Mouse (Mus musculus): ENCODE data around the gene Lrp2.
A peak's percentile ranks its signal among the peaks of the same experiment; 100 is the strongest.

Lrp2 gene

DNA sequence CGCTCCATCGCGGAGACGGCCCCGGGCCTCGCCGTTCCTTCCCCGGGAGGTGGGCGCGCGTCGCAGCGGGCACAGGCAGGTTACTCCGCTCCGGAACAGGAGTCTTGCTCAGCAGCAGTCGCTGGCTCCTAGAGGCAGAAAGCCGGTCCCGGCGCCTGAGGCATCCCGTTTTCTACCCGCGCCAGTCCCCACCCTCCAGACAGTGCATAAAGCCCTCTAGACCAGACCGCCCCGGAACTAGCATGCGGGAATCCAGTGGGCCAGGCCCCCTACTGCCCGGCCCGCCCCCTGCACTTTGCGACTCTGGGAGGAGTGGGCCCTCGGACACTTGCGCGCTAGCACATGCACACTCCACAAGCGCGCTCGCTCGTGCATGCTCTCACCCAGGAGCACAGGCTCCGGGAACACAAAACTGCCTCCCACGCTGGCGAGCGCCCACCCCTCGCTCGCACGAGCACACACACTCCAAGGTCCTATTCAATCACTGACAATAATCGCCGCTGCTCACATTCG lies at the start of gene Lrp2:
Lrp2 (minus strand) TSS at position 180 of the 513 bp plus-strand sequence.
- DNase-seq (ENCODE audit: low spot score in 2 of 2), result no peak

DNA sequence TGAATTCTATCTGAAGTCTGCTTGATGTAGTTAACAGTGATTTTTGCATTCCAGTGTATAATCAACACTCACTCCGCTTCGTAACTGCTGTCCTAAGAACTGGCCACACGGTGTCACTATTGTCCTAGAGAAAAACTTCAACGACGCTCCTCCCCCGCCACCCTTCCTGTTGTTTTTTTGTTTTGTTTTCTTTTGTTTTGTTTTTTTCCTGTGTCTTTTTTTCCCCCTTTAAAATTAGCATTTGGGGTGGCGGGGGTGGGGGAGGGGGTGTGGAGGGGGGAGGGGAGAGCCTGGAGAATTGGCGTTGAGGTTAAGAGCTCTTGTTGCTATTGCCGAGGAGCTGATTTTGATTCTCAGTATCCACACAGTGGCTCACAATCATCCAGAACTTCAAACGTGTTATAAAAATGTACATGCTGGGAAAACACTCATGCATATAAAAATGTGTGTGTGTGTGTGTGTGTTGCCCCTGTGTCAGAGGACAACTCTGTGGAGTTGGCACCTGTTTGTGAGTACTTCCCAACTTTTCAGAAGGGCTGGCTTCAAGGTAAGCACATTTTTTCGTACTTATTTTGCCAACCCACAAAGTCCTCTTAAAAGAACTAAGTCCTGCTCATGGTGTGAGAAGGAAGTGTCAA lies 49.3 kb upstream of the Lrp2 start:
- peak; percentile 18 to 26 for DNase-seq (ENCODE audit: low spot score in 2 of 2)

DNA sequence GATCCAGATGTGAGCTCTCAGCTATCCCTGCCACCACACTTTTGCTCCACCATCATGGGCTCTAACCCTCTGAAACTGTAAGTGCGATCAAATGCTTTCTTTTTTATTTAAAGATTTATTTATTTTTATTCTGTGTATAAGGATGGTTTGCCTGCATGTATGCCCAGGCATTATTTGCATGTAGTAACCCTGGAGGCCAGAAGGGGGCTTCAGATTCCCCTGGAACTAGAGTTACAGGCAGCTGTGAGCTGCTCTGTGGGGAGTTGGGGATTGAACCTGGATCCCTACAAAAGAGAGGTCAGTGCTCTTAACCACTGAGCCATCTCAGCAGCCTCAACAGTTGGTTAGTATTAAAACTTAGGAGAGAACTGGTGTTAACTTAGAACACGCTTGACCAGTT lies 45.6 kb upstream of the Lrp2 start:
- DNase-seq (ENCODE audit: low spot score in 2 of 2), result no peak

DNA sequence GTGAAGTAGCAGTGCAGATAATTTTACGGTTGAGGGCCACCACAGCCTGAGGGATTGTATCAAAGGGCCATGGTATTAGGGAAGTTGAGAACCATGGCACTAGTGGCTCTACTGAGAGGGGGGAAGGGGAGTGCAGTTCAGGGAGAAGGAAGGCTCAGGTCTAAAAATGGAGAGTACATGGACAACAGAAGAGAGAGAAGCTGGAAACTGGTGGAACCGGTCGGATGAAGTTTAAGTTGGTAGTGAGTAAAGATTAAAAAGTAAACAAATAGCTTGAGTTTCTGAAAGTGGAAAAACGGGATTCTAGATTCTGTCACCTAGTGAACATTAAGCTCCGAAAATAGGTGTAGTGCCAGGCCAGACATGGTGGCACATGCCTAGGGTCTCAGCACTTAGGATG lies 44.9 kb upstream of the Lrp2 start:
- no peak for DNase-seq (ENCODE audit: low spot score in 2 of 2)

DNA sequence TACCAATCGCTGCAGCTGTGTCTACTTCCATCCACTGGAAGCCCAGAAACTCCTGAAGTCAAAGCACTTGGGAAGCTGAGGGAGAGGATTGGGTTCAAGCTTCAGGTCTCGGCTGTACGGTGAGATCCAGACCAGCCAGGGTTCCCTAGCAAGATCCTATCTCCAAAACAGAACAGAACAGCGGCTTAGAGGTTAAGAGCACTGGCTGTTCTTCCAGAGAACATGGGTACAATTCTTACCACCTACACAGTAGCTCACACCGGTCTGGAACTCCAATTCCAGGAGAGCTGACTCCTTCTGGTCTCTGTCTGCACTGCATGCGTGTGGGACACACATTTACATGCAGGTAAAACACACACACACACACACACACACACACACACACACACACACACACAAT lies 44.0 kb upstream of the Lrp2 start:
- no peak for DNase-seq (ENCODE audit: low spot score in 2 of 2)

DNA sequence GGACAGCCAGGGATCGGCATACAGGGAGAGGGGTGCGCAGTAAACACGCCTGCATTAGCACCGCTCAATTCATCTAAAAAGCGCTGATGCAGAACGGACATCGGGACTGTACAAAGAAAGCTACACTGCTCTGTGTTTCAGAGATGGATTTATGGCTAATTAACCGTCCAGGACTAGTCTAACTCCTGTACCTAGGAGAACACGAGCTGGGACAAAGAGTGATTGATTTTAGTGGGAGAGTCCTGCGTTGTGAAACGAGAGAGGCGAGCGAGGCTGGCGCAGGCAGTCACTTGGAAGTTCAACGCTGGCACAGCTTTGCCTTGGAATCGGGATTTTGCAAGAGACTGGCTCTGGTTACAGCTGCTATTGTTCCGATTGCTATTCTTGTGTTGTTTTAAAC lies 43.4 kb upstream of the Lrp2 start:
- DNase-seq (ENCODE audit: low spot score in 2 of 2), result no peak

DNA sequence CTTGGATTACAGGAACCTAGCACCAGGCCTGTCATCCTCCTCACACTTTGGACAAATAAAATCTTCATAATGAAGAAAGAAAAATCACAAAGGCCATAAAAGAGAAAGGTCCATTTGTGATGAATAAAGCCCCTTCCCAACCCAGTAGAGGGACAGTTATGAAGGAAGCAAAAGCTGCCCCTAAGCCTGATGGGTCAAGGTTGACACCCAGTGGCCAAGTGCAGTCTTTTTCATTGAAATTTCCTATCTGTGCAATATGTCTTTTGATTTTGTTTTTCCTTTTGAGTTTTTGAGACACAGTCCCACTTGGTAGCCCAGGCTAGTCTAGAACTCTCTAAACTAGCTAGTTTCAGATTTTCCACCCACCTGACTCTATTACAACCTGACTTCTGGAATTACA lies 33.4 kb upstream of the Lrp2 start:
- DNase-seq (ENCODE audit: low spot score in 2 of 2), result no peak

DNA sequence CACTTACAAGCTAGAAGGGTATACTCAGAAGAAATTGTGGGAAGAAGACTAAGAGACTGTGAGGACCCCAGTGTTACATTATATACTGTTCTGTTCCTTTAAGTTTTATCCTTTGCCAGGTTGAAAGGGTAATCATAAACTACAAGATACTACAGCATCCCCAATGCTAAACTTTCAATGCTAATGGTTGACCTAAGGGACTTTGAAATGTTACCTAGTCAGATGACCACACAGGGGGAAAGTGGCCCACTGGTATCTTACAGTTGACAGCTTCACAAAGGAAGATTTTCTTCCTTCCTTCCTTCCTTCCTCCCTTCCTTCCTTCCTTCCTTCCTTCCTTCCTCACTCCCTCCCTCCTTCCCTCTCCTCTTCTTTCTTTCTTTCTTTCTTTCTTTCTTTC lies 32.5 kb upstream of the Lrp2 start:
- no peak for DNase-seq (ENCODE audit: low spot score in 2 of 2)

DNA sequence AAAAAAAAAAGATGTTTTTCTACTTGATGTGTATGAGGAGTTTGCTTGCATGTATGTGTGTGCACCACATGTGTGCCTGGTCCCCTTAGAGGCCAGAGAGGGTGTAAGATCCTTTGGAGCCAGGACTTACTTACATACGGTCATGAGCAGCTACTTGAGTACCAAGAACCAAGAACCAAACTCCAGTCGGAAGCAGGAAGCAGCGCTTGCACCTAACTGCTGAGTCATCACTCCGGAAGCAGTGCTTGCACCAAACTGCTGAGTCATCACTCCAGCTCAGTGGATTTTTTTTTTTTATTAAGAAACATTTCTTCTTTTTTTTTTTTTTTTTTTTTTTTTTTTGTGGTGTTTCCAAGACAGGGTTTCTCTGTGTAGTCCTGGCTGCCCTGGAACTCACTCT lies 27.4 kb upstream of the Lrp2 start:
- DNase-seq (ENCODE audit: low spot score in 2 of 2), result no peak

DNA sequence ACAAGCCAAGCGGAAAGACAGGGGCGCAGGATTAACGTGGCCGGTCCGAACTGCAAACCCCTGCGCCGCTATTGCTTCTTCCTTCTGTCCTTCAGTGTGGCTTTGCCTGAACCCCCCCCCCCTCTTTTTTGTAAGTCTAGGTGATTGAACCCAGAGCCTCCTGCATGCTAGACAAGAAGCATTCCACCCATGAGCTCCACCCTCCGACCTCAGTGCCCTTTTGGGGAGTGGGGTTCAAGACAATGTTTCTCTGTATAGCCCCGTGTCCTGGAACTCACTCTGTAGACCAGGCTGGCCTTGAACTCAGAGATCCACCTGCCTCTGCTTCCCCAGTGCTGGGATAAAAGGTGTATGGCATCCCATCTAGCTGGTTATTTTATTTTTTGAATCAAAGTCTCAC lies 26.9 kb upstream of the Lrp2 start:
- no peak for DNase-seq (ENCODE audit: low spot score in 2 of 2)

DNA sequence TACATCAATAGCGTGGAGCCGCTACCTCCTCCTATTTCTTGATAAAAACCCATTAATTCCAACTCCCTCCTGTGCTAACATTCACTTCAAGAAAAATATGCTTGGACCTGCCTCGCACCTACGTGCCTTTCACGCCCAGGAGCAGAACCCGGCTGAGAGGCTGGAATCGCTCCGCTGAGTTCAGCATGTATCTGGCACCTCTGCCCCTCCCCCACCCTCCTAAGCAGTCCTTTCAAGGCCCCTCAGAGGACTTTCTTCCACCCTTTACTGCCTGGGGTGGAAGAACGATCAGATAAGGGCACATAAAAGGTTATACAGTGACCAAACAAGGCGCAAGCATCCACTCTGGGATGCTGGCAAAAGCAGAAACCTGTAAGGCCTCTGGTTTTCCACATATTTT lies 26.4 kb upstream of the Lrp2 start:
- no peak for DNase-seq (ENCODE audit: low spot score in 2 of 2)

DNA sequence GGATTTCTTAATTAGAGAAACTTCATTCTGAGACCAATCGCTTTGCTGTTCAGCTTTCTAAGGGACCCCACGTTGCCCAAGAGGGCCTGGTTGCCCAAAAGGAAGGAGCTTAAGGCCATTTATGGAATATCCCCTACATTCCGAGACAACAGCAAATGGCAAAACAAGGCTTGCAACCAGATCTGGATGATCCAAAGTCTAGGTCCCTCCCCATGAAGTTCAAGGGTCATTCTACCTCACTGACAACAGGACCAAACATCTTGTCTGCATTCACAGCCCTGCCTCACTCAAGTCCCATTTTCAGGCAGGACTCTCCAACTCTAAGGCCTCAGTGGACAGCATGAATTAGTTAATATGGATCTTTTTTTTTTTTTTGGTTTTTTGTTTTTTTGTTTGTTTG lies 20.8 kb upstream of the Lrp2 start:
- no peak for DNase-seq (ENCODE audit: low spot score in 2 of 2)

DNA sequence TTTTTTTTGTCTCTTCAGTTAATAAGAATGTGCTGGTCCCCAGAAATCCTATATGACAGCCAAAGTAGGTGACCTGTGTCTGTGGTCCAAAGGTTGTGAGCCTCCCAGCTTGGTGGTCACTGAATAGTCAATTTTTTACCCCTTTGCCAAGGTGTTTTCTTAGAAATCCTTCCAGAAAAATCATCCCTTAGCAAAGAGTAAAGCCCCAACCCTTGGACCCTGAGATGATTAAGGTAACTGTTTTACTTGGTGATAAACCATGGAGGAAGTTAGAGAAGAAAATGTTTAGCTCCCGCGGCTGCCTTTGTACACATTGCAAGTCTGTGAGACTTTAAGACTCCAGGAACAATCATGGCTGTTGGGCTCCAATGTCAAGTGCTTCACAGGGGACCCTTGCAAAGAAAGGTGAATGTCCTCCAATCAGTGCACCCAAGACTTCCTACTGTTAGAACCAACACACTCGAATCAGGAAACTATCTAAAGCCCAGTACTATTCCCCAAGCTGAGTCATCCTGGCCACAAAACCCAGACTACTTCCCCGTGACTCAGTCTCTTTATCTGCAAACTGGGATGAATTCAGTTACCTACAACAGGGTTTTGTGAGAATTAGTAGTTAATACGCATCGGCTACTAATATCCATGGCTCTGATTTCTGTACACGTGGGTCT lies 18.0 kb upstream of the Lrp2 start:
- no peak for DNase-seq (ENCODE audit: low spot score in 2 of 2)

DNA sequence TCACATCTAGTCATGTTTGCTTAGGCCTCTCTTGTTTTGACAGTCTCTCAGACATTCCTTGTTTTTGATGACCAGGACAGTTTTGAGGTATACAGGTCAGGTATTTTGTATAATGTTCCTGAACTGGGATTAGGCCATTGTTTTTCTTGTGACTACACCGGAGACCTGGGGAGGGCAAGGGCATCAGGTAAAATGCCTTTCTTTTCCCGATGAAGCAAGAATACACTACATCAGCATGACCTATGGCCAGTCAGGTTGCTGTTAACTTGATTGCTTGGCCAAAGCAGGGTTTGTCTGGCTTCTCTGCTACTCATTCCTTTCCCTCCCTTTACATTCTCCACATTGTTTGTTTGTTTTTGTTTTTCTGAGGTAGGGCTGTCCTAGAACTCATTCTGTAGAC lies 7.3 kb upstream of the Lrp2 start:
- no peak for DNase-seq (ENCODE audit: low spot score in 2 of 2)

DNA sequence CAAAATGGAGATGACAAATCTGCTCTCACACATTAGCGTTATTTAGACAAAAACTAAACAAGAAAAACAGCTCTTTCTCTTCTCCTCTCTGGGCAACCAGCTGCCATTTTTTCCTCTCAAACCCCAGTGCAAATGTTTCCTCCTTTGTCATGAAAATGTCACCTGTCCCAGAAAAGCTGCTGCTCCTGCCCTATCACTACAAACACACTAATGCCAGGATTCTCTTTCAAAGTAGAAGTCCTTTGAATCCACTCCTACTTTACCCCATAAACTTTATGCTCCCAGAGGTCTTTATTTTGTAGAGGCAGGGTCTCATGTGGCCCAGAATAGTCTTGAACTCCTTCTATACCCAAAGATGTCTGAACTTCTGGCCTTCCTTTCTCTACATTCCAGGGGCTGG lies 6.7 kb upstream of the Lrp2 start:
- no peak for DNase-seq (ENCODE audit: low spot score in 2 of 2)

DNA sequence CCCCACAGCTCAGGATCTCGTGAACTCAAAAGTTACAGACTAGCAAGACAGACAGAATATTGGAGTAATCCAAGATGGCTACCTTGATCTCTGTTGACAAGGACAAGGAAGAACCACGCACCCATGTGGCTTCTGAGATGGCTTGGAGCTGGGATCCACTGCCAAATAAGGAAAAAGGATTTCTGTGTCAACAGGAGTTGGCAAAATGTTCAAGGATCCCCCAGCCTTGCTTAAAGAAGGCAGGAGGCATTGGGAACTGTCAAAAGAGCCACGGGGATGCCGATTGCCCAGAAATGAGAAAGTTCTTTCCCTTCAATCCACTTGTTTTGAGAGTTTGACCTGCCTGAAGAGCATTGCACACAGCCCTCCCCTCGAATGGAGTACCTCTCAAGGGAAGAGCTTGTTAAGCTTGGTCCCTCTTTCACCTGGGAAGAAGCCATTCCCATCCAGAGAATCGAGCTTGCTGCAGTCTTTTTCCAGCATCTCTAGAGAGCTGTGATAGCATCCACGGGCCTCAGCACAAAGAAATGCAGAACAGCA lies 6.2 kb upstream of the Lrp2 start:
- DNase-seq (ENCODE audit: low spot score in 2 of 2), result no peak

DNA sequence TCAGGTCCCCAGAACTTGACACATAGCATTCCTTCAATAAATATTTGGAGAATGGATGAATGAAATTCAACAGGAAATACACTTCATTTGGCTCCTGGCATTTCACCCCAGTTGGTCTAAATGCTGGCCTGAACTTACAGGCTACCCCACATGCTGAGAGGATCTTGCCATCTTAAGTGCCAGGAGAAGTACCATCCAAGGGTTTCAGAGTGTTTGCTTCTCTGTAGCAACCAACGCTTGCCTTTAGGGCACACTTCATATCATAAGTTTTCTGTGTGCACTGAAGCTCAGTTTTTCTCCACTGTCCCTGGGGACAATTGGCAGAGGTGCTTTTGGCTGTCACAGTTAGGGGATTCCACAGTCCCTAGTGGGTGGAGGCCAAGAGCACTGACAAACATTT lies 4.7 kb upstream of the Lrp2 start:
- DNase-seq (ENCODE audit: low spot score in 2 of 2), result no peak

DNA sequence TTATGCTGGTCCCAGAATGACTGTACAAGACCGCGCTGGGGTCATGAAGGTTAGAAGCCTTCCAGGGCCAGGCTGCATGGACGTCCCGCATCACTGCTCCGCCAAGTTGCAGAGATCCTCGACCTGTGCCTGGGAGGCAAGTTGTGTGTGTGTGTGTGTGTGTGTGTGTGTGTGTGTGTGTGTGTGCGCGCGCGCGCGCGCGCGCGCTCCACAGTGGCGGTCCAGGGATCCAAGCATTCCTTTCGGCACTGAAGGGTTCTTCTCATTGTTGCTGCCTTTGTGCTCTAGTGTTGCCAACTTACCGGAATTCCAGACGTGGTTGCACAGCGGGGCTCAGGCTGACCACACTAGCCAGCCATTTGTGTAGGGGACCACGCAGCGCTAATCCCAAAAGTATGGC lies 2.0 kb upstream of the Lrp2 start:
- no peak for DNase-seq (ENCODE audit: low spot score in 2 of 2)

DNA sequence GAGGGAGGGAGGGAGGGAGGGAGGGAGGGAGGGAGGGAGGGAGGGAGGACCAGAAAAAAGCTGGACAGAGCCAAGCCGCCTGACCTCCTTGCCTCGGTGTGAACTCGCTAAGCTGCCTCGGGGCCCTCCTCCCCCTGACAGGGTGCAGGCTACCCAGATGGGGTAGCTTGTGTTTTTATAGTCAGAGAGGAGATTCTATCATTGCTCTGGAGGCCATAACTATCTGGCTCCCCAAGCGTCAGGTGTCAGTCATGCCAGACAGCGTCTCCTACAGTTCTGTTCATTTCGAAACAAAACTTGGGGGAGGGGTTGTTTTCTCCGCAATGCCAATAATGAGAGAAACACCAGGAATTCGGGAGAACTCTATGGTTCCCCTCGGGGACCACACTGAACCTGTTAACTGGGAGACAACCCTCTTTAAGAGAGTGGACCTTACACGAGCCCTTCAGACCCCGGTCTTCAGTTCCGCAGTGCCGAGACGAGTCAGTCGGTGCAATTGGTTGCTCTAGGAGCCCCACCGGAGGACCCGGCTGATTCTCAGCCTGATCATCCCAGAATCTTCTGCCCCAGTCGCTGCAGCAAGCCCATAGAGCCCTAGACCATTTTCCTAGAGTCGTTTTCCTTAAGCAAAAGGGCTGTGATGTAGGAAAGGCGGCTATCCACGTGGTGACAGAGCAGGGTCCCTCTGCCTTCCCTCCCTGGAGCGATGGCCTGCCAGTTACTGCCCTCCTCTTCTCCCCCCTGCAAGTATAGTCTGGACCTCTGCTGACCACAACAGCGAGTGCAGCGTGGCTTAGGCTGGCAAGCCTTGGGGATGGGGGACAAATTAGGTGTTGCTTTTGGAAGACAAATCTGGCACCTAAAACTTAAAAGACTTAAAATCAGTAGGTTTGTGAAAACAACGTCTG lies 1.2 kb upstream of the Lrp2 start:
- DNase-seq (ENCODE audit: low spot score in 2 of 2), result no peak

DNA sequence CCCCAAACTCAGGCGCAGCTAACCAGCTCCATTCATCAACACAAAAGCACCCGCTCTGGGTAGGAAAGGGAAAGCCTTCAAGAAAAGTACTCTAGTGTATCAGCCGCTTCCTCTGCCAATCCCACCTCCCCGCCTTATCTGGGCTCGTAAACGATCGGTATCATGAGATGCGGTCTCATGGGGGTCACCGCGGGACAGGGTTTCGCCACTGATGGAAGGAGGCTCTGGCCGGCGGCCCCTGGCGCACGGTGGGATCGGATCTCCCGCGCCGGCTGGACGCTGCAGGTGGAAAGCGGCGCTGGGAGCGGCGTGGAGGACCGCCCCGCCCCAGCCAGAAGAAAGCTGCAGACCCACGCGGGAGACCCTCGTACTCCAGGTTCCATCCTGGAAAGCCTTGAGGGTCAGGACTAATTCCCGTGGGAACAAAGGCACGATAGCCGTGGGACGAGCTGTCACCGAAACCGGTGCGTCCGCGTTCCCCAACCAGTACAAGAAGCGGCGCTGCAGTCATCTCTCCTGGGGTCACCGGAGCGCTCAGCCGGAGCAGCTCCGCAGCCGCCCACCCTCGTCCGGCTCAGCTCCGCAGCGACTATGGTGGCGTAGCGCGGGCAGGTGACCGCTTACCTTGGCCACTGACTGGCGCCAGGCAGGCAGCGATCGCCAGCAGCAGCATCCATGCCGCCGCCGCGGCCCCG lies 527 bp downstream of the Lrp2 start:
- no peak for DNase-seq (ENCODE audit: low spot score in 2 of 2)

DNA sequence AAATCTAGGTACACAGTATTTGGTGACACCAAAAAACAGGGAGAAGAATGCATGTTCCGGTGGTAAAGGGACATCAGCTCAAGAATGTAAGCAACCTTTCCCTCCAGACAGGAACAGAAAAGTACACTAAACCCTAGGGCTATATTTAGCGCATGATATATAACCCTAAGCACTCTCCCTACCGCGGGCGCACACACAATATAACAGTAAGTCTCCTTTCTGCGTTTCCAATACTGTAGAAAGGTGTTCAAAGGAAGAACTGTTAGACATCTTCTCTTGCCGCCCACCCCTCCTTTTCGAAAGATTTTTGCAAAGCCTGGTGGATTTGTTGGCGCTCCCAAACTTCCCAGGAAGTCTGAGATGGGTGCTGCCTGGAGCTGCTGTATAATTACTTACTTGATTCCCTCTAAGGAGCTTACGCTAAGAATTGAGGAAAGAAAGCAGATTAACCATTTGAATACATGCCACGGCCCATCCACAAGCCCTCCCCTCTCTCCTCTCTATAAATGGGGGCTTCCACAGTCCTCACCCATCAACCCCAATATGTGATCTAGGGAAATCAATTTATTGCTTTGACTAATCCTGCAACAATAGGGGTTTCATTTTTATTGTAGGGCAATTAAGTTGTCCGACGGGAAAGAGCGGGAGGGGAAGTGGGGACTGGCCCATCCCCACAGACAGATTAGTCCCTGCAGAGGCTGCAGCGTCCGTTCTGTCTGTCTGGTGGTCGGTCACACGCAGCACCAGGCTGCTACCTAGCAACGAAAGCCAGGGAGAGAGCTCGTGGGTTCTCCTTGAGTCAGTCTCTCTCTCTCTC lies 1.5 kb downstream of the Lrp2 start:
- DNase-seq (ENCODE audit: low spot score in 2 of 2), result no peak
